Mouse (Mus musculus) testis, adult 2 months (tissue): ENCODE results near the gene Ube3a.

Experiments
- CTCF ChIP-seq: fragments of 200-500 bp; IDR thresholded peaks from 2 replicates; pipeline ENCODE4 v1.5.1; 2012; ENCODE audit warnings: low read depth, mild to moderate bottlenecking, inconsistent platforms, low read length, moderate library complexity; ENCODE audit not compliant: control insufficient read depth, insufficient read depth, insufficient replicate concordance
- POLR2A ChIP-seq: fragments of 200-500 bp; IDR thresholded peaks from 2 replicates; pipeline ENCODE4 v1.6.1; 2012; ENCODE audit warnings: low read depth, mild to moderate bottlenecking, inconsistent platforms, low read length, moderate library complexity; ENCODE audit not compliant: control insufficient read depth

DNA sequence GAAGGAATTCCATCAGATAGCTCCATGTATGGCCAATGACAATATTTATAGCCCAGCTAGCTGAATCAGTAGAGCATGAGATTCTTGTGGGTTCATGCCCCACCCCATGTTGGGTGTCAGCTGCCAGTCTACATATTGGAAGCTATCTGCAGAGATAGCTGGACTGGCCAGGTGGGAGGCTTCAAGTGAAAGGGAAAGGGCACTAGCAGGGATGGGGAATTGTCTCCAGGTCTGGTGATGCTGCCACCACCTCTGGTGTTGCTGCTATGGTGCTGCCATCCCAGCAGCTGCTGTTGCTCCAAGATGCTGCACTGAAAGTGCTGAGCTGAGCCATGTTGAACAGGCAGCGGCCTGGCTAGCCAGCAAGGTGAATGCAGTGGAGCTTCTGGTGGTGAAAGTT lies 7.3 kb upstream of the Ube3a start:
- TF ChIP-seq POLR2A = no peak
- no peak for TF ChIP-seq CTCF
